Mouse (Mus musculus) left cerebral cortex, adult 8-10 months (tissue): ENCODE data around the gene G3bp1. TPM values are rescaled to one million over a fixed set of nuclear protein-coding genes. Genes with fewer than 3 reads are reported as not detected.

Experiments
- DNase-seq, 2 experiments: peaks; one replicate each; pipeline ENCODE4 v3.0.0; 2022; ENCODE audit warnings: low spot score in 2 of 2
- microRNA-seq, 2 experiments: library from miRNA; unstranded; fragments of <30 nt; microRNA quantifications; one replicate each; pipeline ENCODE4 v1.2.0; 2022
- total RNA-seq, 4 experiments: library from RNA; stranded (reverse); gene quantifications; 2 replicates each; pipeline ENCODE4 v1.2.4; 2022

Gene G3bp1
- total RNA-seq, 4 experiments from 2014 or later, result 31.9 to 33.7 (median 32.1) TPM

DNA sequence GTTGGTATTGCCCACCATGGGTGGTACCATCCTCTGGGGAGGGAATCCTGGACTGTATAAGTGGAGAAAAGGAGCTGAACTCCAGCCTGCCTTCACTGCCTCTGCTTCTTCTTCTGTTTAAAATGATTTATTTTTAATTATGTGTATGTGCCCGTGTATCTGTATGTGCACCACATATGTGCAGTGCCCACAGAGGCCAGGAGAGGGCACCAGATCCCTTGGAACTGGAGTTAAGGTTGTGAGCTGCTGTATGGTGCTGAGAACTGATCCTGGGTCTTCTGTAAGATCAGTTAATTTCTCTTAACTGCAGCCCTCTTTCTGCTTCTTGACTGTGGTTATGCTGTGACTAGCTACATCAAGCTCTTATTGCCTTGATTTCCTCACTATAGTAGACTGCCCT, 76.2 kb downstream of the G3bp1 start:
- no peak for DNase-seq

Small RNA genes within 50 kb of the gene (microRNA-seq; reads per million reads assigned to microRNA genes)
- gene Mir7652, result 0 reads per million in 2 experiments

Other genes starting within 250 kb of the G3bp1 start
- under 1 TPM; 0.16 to 0.32 (median 0.19) TPM for gene Fat2, start 133.1 kb upstream of the G3bp1 start, total RNA-seq
- gene Sparc, start 46.5 kb upstream of the G3bp1 start, total RNA-seq, result 100 to 1,000 TPM; 217 to 328 (median 260) TPM
- 100 to 1,000 TPM in 3 of 4 experiments, 10 to 100 TPM in 1; 98.2 to 107 (median 104) TPM for gene Atox1, start 8.4 kb upstream of the G3bp1 start, total RNA-seq
- gene Glra1, start 138.5 kb downstream of the G3bp1 start, total RNA-seq, result 1 to 10 TPM; 1.9 to 3.5 (median 2.1) TPM